Mouse (Mus musculus) urinary bladder, postnatal 36 days (tissue): ENCODE data around the gene Zfp697.
"Not testable (repeated sequence)": the region's sequence is repeated elsewhere in the genome, so short reads cannot be mapped to it uniquely, and the experiment has no call there.

ENCODE experiments used
- DNase-seq, 2 experiments: peaks; one replicate each; pipeline ENCODE4 v3.0.0; 2022; ENCODE audit warnings: low spot score in 2 of 2, mixed read lengths in 1 of 2

The Zfp697 gene

GRCm38 (mm10) chr3:98507229-98507628 is 125.0 kb downstream of the Zfp697 start:
- not testable (repeated sequence) for DNase-seq

GRCm38 (mm10) chr3:98510414-98510813 is 128.2 kb downstream of the Zfp697 start, which contains the start of gene Hsd3b4:
Hsd3b4 (minus strand) TSS chr3:98510514.
- DNase-seq, result not testable (repeated sequence)

- not testable (repeated sequence) for DNase-seq
Observed at GRCm38 (mm10) chr3:98522779-98523178, 140.5 kb downstream of the Zfp697 start.

- not testable (repeated sequence) for DNase-seq
Observed at GRCm38 (mm10) chr3:98524552-98524951, 142.3 kb downstream of the Zfp697 start.

- DNase-seq, result not testable (repeated sequence)
Observed at GRCm38 (mm10) chr3:98524978-98525377, 142.7 kb downstream of the Zfp697 start.

GRCm38 (mm10) chr3:98547641-98548040 is 165.4 kb downstream of the Zfp697 start:
- not testable (repeated sequence) for DNase-seq

GRCm38 (mm10) chr3:98548495-98548894 is 166.2 kb downstream of the Zfp697 start:
- not testable (repeated sequence) for DNase-seq

- not testable (repeated sequence) for DNase-seq
Observed at GRCm38 (mm10) chr3:98550215-98550614, 168.0 kb downstream of the Zfp697 start.

GRCm38 (mm10) chr3:98550832-98551231 is 168.6 kb downstream of the Zfp697 start:
- DNase-seq, result not testable (repeated sequence)

- DNase-seq, result not testable (repeated sequence)
Observed at GRCm38 (mm10) chr3:98560711-98561110, 178.4 kb downstream of the Zfp697 start.

GRCm38 (mm10) chr3:98563831-98564230 is 181.6 kb downstream of the Zfp697 start:
- not testable (repeated sequence) for DNase-seq

GRCm38 (mm10) chr3:98564894-98565293 is 182.6 kb downstream of the Zfp697 start:
- not testable (repeated sequence) for DNase-seq

- not testable (repeated sequence) for DNase-seq
Observed at GRCm38 (mm10) chr3:98567717-98568116, 185.5 kb downstream of the Zfp697 start.

GRCm38 (mm10) chr3:98581024-98581423 is 198.8 kb downstream of the Zfp697 start:
- DNase-seq, result not testable (repeated sequence)

- DNase-seq, result not testable (repeated sequence)
Observed at GRCm38 (mm10) chr3:98582202-98582601, 199.9 kb downstream of the Zfp697 start.

- DNase-seq, result not testable (repeated sequence)
Observed at GRCm38 (mm10) chr3:98582622-98583021, 200.4 kb downstream of the Zfp697 start.

GRCm38 (mm10) chr3:98587721-98588120 is 205.5 kb downstream of the Zfp697 start:
- DNase-seq, result no peak

- DNase-seq, result no peak
Observed at GRCm38 (mm10) chr3:98588707-98589106, 206.4 kb downstream of the Zfp697 start, which contains the start of gene Gm10681. Gm10681 (minus strand) TSS chr3:98588807.

- DNase-seq, result not testable (repeated sequence)
Observed at GRCm38 (mm10) chr3:98613540-98613939, 231.3 kb downstream of the Zfp697 start.

- DNase-seq, result no peak
Observed at GRCm38 (mm10) chr3:98613963-98614362, 231.7 kb downstream of the Zfp697 start.

- DNase-seq, result not testable (repeated sequence)
Observed at GRCm38 (mm10) chr3:98614406-98614927, 232.2 kb downstream of the Zfp697 start.

- not testable (repeated sequence) for DNase-seq
Observed at GRCm38 (mm10) chr3:98616244-98616643, 234.0 kb downstream of the Zfp697 start.

GRCm38 (mm10) chr3:98616786-98617185 is 234.5 kb downstream of the Zfp697 start:
- not testable (repeated sequence) for DNase-seq

- no peak for DNase-seq
Observed at GRCm38 (mm10) chr3:98629633-98630032, 247.4 kb downstream of the Zfp697 start.
